Mouse (Mus musculus): ENCODE data around the gene Hoxa6. TPM values are rescaled to one million over a fixed set of nuclear protein-coding genes. Genes with fewer than 3 reads are reported as not detected.

Hoxa6 gene
- total and polyA plus RNA-seq, 3 experiments = not detected

- no peak for DNase-seq (ENCODE audit: low read depth, low spot score)
- H3K36me3 ChIP-seq (ENCODE audit: control insufficient read depth in 1 of 2, insufficient read depth in 2 of 2, low read length in 2 of 2) = no peaks in the 10 kb centered on the region
- no peak overlapping the region for H3K9ac ChIP-seq (ENCODE audit: control insufficient read depth, low read depth, low read length, poor library complexity, severe bottlenecking)
- no peaks in the 10 kb centered on the region for H3K9me3 ChIP-seq (replicated peaks; ENCODE audit: insufficient read depth, low read length)
- TF ChIP-seq GATA1 (IDR thresholded peaks at IDR 0.05; ENCODE audit: low read depth, low read length) (no peak), NELFE (IDR thresholded peaks at IDR 0.05; ENCODE audit: low read depth, low read length) (no peak), USF2 (IDR thresholded peaks at IDR 0.05; ENCODE audit: borderline replicate concordance in 1 of 2, insufficient read depth in 1 of 2, low read depth in 1 of 2, low read length in 2 of 2) (no peak), ZKSCAN1 (IDR thresholded peaks at IDR 0.05; ENCODE audit: low read depth, low read length) (no peak), SIN3A (IDR thresholded peaks at IDR 0.05; ENCODE audit: low read length) (no peak), ELF1 (IDR thresholded peaks at IDR 0.05; ENCODE audit: low read depth, low read length) (no peak), ZNF384 (IDR thresholded peaks at IDR 0.05; ENCODE audit: low read depth, low read length) (no peak), E2F4 (IDR thresholded peaks at IDR 0.05; ENCODE audit: borderline replicate concordance, low read depth, low read length) (no peak), CHD1 (IDR thresholded peaks at IDR 0.05; ENCODE audit: low read depth, low read length) (no peak), EP300 (IDR thresholded peaks at IDR 0.05; ENCODE audit: low read depth in 1 of 2, low read length in 2 of 2) (no peak), POLR2AphosphoS5 (IDR thresholded peaks at IDR 0.05; ENCODE audit: borderline replicate concordance, low read depth, low read length) (no peak), TAL1 (IDR thresholded peaks at IDR 0.05; ENCODE audit: low read length) (no peak), MEF2A (IDR thresholded peaks at IDR 0.05; ENCODE audit: extremely low read depth, insufficient replicate concordance, low read depth, low read length, poor library complexity, severe bottlenecking) (no peak), MAX (IDR thresholded peaks at IDR 0.05; ENCODE audit: low read length) (no peak)
- H3K4me1 ChIP-seq (ENCODE audit: control insufficient read depth in 1 of 2, insufficient read depth in 2 of 2, low read length in 2 of 2) = no peaks in the 10 kb centered on the region
- H3K79me2 ChIP-seq (ENCODE audit: control insufficient read depth, insufficient read depth, low read length, poor library complexity) = no peaks in the 10 kb centered on the region
- no peak overlapping the region for H3K27ac ChIP-seq (ENCODE audit: control insufficient read depth, low read depth, low read length)
- H3K4me3 ChIP-seq (ENCODE audit: control insufficient read depth in 1 of 2, insufficient read depth in 1 of 2, low read depth in 2 of 2, low read length in 2 of 2) = no peak overlapping the region
- no peaks in the 10 kb centered on the region for H3K27me3 ChIP-seq (ENCODE audit: control insufficient read depth in 1 of 2, insufficient read depth in 2 of 2, low read length in 2 of 2)
These were observed 33.4 kb downstream of the Hoxa6 start for GRCm38 (mm10) chr6:52174968-52175751.

- Histone ChIP-seq H3K27me3 (ENCODE audit: control insufficient read depth in 1 of 2, insufficient read depth in 2 of 2, low read length in 2 of 2) (no peaks in the 10 kb centered on the region), H3K9me3 (replicated peaks; ENCODE audit: insufficient read depth, low read length) (no peaks in the 10 kb centered on the region), H3K79me2 (ENCODE audit: control insufficient read depth, insufficient read depth, low read length, poor library complexity) (no peaks in the 10 kb centered on the region), H3K9ac (ENCODE audit: control insufficient read depth, low read depth, low read length, poor library complexity, severe bottlenecking) (no peak overlapping the region), H3K27ac (ENCODE audit: control insufficient read depth, low read depth, low read length) (no peak overlapping the region), H3K36me3 (ENCODE audit: control insufficient read depth in 1 of 2, insufficient read depth in 2 of 2, low read length in 2 of 2) (no peaks in the 10 kb centered on the region), H3K4me3 (ENCODE audit: control insufficient read depth in 1 of 2, insufficient read depth in 1 of 2, low read depth in 2 of 2, low read length in 2 of 2) (no peak overlapping the region), H3K4me1 (ENCODE audit: control insufficient read depth in 1 of 2, insufficient read depth in 2 of 2, low read length in 2 of 2) (no peaks in the 10 kb centered on the region)
- TF ChIP-seq MAZ (IDR thresholded peaks at IDR 0.05; ENCODE audit: low read depth, low read length) = no peak
- TF ChIP-seq USF2 (IDR thresholded peaks at IDR 0.05; ENCODE audit: borderline replicate concordance in 1 of 2, insufficient read depth in 1 of 2, low read depth in 1 of 2, low read length in 2 of 2) = no peak
- TF ChIP-seq MYC (IDR thresholded peaks at IDR 0.05; ENCODE audit: low read depth, low read length) = no peak
- TF ChIP-seq POLR2A (IDR thresholded peaks at IDR 0.05; ENCODE audit: control insufficient read depth in 1 of 2, insufficient read depth in 1 of 2, low read depth in 1 of 2, low read length in 2 of 2, poor library complexity in 1 of 2) = no peak
- TF ChIP-seq POLR2AphosphoS5 (IDR thresholded peaks at IDR 0.05; ENCODE audit: borderline replicate concordance, low read depth, low read length) = no peak
- TF ChIP-seq GABPA (IDR thresholded peaks at IDR 0.05; ENCODE audit: low read depth, low read length) = no peak
- no peak for TF ChIP-seq ETS1 (IDR thresholded peaks at IDR 0.05; ENCODE audit: low read depth, low read length)
- TF ChIP-seq ZKSCAN1 (IDR thresholded peaks at IDR 0.05; ENCODE audit: low read depth, low read length) = no peak
- TF ChIP-seq UBTF (IDR thresholded peaks at IDR 0.05; ENCODE audit: borderline replicate concordance, insufficient read depth, low read depth, low read length) = no peak
- TF ChIP-seq TBP (IDR thresholded peaks at IDR 0.05; ENCODE audit: low read depth, low read length) = no peak
- TF ChIP-seq BHLHE40 (IDR thresholded peaks at IDR 0.05; ENCODE audit: borderline replicate concordance, low read depth, low read length) = no peak
- TF ChIP-seq CHD2 (IDR thresholded peaks at IDR 0.05; ENCODE audit: low read length) = no peak
- no peak for TF ChIP-seq ZC3H11A (IDR thresholded peaks at IDR 0.05; ENCODE audit: low read depth, low read length)
- TF ChIP-seq MEF2A (IDR thresholded peaks at IDR 0.05; ENCODE audit: extremely low read depth, insufficient replicate concordance, low read depth, low read length, poor library complexity, severe bottlenecking) = no peak
- no peak for DNase-seq (ENCODE audit: low read depth, low spot score)
These were observed 34.9 kb downstream of the Hoxa6 start for GRCm38 (mm10) chr6:52173648-52174047.

All from MEL (cell line).